Mouse (Mus musculus): ENCODE measurements around the gene Ahr.

Gene Ahr

DNA sequence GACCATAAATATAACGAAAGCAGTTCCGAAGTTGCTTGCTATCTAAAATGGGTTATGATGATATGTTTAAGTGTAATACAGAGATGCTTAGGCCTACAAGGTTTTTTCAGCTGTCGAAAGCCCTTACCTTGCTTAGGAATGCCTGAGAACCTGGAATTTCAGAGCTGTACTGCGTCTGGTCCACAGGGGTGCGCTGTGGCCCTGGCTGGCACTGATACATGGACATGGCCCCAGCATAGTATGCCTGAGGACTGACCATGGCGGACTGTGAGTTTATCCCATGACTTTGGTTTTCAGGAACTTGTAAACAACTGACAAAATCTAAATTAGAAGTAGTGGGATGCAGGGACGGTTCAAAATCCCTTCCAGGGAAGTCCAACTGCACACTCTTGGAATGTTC is 31.3 kb downstream of the Ahr start:
- DNase-seq (ENCODE audit: low read depth): no peak

DNA sequence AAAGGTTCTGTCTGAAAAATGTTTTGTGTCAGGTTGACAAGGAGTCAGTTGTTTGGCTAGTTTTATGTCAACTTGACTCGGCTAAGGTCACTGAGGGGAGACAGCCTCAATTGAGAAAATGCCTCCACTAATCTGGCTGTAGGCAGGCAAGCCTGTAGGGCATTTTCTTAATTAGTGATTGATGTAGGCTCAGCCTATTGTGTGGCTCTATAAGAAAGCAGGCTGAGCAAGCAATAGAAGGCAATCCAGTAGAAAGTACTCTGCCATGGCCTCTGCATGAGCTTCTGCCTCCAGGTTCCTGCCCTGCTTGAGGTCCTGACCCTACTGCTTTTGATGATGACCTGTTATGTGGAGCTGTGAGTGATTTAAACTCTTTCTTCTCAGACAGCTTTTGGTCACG is 33.4 kb downstream of the Ahr start:
- DNase-seq (ENCODE audit: low read depth): no peak

DNA sequence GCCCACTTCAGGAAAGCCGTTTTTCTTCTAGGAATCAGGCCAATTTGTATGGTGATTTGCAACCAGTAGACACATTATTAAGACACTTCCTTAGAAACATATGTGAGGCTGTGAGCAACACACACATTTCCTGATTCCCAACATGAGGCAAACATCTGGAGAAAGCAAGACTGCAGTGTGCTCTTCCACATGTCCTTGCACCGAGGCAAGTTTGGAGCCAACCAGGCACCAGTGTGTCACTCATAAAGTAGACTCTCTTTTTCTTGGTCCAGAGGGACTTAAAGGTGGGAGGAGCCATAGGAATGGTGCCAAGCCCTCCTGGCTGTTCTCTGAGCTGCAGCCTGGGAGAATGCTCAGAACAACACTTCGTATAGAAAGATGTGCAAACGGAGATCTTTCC is 39.6 kb downstream of the Ahr start:
- no peak for DNase-seq (ENCODE audit: low read depth)

DNA sequence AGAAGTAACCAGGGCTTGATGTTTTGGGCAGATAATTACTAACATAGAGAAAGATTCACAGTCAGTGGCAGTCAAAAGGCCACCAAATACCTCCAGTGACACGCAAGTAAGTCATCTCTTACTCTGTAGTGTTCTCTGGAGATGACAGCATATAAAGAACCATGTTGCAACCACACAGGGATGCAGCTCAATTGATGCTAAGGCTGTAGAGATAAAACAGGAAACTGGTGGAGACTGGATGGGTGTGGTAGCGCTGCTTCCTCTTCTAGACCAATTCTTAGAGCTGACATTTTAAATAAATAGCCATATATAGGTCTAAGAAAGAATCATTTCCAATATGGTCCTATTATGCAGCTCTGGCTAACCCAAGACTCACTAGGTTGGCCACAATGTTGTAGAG is 54.1 kb downstream of the Ahr start:
- peak; percentile 6 for DNase-seq (ENCODE audit: low read depth)

- DNase-seq (ENCODE audit: low read depth): no peak
Measured at GRCm38 (mm10) chr12:35478906-35479305, 55.9 kb downstream of the Ahr start.

- no peak for DNase-seq (ENCODE audit: low read depth)
Measured at GRCm38 (mm10) chr12:35463457-35463856, 71.4 kb downstream of the Ahr start.

- DNase-seq (ENCODE audit: low read depth): no peak
Measured at GRCm38 (mm10) chr12:35462667-35463066, 72.2 kb downstream of the Ahr start.

GRCm38 (mm10) chr12:35459662-35460061 is 75.2 kb downstream of the Ahr start:
- DNase-seq (ENCODE audit: low read depth): no peak

All from naive thymus-derived CD4-positive, alpha-beta T cell, adult 2 months (primary cell).